ENCODE assay signal across 8 mouse cellular contexts in genomic region chr9:6169038-6169431, GRCm38 (mm10). TPM values are rescaled to one million over a fixed set of nuclear protein-coding genes. Genes with fewer than 3 reads are reported as not detected.
DNase-seq lines count a peak whose midpoint lies in the region; ATAC-seq and TF ChIP-seq lines count a peak whose summit lies in the region.

No protein-coding gene starts in this region.

- H3K36me3 ChIP-seq in forebrain, embryonic 14.5 days (ENCODE audit: control insufficient read depth, insufficient read depth, low read length): no peaks in the 10 kb centered on the region
- H3K36me3 ChIP-seq in intestine, postnatal 0 days (ENCODE audit: control insufficient read depth, insufficient read depth): no peaks in the 10 kb centered on the region

- H3K4me2 ChIP-seq in forebrain, embryonic 14.5 days (ENCODE audit: low read length): peak overlapping the region; percentile 62
- peak overlapping the region; percentile 75 for H3K4me2 ChIP-seq in intestine, postnatal 0 days (replicated peaks; ENCODE audit: low read depth)

- H3K4me3 ChIP-seq in forebrain, embryonic 14.5 days (ENCODE audit: low read depth, low read length): peak overlapping the region; percentile 33
- H3K4me3 ChIP-seq in intestine, postnatal 0 days (ENCODE audit: low read depth, low read length): peak overlapping the region; percentile 56

- H3K27ac ChIP-seq in forebrain, embryonic 14.5 days (ENCODE audit: low read depth, low read length): no peak overlapping the region
- no peak overlapping the region; the same call in 1 of the 2 replicates for H3K27ac ChIP-seq in intestine, postnatal 0 days (ENCODE audit: low read depth, low read length)

- WGBS in forebrain, embryonic 14.5 days: 49% methylated on average over 3 of the region's 3 CpGs
- 43% methylated on average over 3 of the region's 3 CpGs for WGBS in intestine, postnatal 0 days

- no peaks in the 10 kb centered on the region for H3K27me3 ChIP-seq in forebrain, embryonic 14.5 days (replicated peaks; ENCODE audit: control insufficient read depth, insufficient read depth, low read length)
- no peaks in the 10 kb centered on the region for H3K27me3 ChIP-seq in intestine, postnatal 0 days (replicated peaks; ENCODE audit: control insufficient read depth, insufficient read depth, low read length)

- no peaks in the 10 kb centered on the region for H3K9me3 ChIP-seq in forebrain, embryonic 14.5 days (replicated peaks; ENCODE audit: control insufficient read depth, low read length)
- no peaks in the 10 kb centered on the region for H3K9me3 ChIP-seq in intestine, postnatal 0 days (ENCODE audit: control insufficient read depth)

- ATAC-seq in forebrain, embryonic 14.5 days: 0 out of 2 replicates have a peak, but pooled peaks have one; percentile 27
- ATAC-seq in intestine, postnatal 0 days: peak; percentile 62
- ATAC-seq in megakaryocyte-erythroid progenitor cell, adult 5-6 weeks (replicated peaks; ENCODE audit: low FRiP score, low TSS enrichment, poor library complexity, severe bottlenecking): peak; percentile 91

- H3K4me1 ChIP-seq in forebrain, embryonic 14.5 days (ENCODE audit: control insufficient read depth, insufficient read depth, low read length): peaks cover 3% of the 10 kb centered on the region; the same call in 1 of the 2 replicates
- no peaks in the 10 kb centered on the region; the same call in 1 of the 2 replicates for H3K4me1 ChIP-seq in intestine, postnatal 0 days (replicated peaks; ENCODE audit: control insufficient read depth, insufficient read depth, low read length)

- no peak overlapping the region; the same call in 1 of the 2 replicates for H3K9ac ChIP-seq in forebrain, embryonic 14.5 days (ENCODE audit: low read length)
- H3K9ac ChIP-seq in intestine, postnatal 0 days (ENCODE audit: low read depth, low read length): 0 out of 2 replicates have a peak overlapping the region, but pooled peaks have one; percentile 31

- no peak for TF ChIP-seq CTCF in intestine, postnatal 0 days (IDR thresholded peaks at IDR 0.05; ENCODE audit: low read depth)

- peak; percentile 14 for DNase-seq in adrenal gland, postnatal 10 days
- DNase-seq in adrenal gland, adult 8-10 months: no peak
- no peak for DNase-seq in forebrain, embryonic 14.5 days (ENCODE audit: low spot score)
- no peak for DNase-seq in cerebellum, postnatal 10 days
- no peak for DNase-seq in layer of hippocampus, adult 8-10 months (ENCODE audit: low spot score in 2 of 2)
- no peak for DNase-seq in thymus, postnatal 25 days

RNA-seq across cellular contexts. Expression of gene Pdgfd, which starts 0.7 kb away (rescaled TPM):
- total RNA-seq in adrenal gland, postnatal 10 days (2021): 10 to 100 TPM; 22.0 to 24.5 TPM
- total RNA-seq in adrenal gland, adult 8-10 months (2022): 10 to 100 TPM; 18.3 to 49.0 (median 35.0) TPM
- 1.7 and 2.3 TPM in 2 replicates for polyA plus RNA-seq in forebrain, embryonic 14.5 days (2014; fragmentation: Nextera tagmentation; extraction: Ambion mirVana)
- polyA plus RNA-seq in intestine, postnatal 0 days (2015; fragmentation: Nextera tagmentation; extraction: Ambion mirVana): 5.8 and 6.3 TPM in 2 replicates
- total RNA-seq in megakaryocyte-erythroid progenitor cell, adult 5-6 weeks (2014; fragmentation: Nextera tagmentation): 2.5 and 4.5 TPM in 2 replicates
- 4.2 and 6.4 TPM in 2 replicates for total RNA-seq in megakaryocyte-erythroid progenitor cell, adult 5-6 weeks (2017)
- total RNA-seq in layer of hippocampus, adult 8-10 months (2022): 1 to 10 TPM; 3.8 to 5.4 (median 4.6) TPM

Comparison
In these comparisons a context has a peak if more than half of its experiments do, and no peak if none do; other contexts are left out.
1. ATAC-seq: peak in every context shown above with its lines; median percentile 91 in megakaryocyte-erythroid progenitor cell, adult 5-6 weeks; 62 in intestine, postnatal 0 days; 27 in forebrain, embryonic 14.5 days.